Mouse (Mus musculus) hindbrain, embryonic 12.5 days (tissue): Measurements from ENCODE around the gene Olfr781. TPM values are rescaled to one million over a fixed set of nuclear protein-coding genes. Genes with fewer than 3 reads are reported as not detected.
"Not testable (repeated sequence)": the region's sequence is repeated elsewhere in the genome, so short reads cannot be mapped to it uniquely, and the experiment has no call there.

ENCODE experiments used
- ATAC-seq: fragments of 200-750 bp; cut with Nextera tagmentation; 2 replicates; pipeline ENCODE4 v1.8.0; 2017; ENCODE audit warnings: moderate TSS enrichment; ENCODE audit not compliant: low FRiP score
- H3K27ac ChIP-seq: fragments of 300-500 bp; sonication (generic); 2 replicates; pipeline ENCODE4 v1.5.1; 2016; ENCODE audit warnings: mild to moderate bottlenecking
- H3K27me3 ChIP-seq: fragments of 300-500 bp; sonication (generic); 2 replicates; pipeline ENCODE4 v1.6.1; 2016; ENCODE audit warnings: mild to moderate bottlenecking
- H3K36me3 ChIP-seq: fragments of 300-500 bp; sonication (generic); 2 replicates; pipeline ENCODE4 v1.6.1; 2016; ENCODE audit warnings: mild to moderate bottlenecking
- H3K4me1 ChIP-seq: fragments of 300-500 bp; sonication (generic); 2 replicates; pipeline ENCODE4 v1.6.1; 2016
- H3K4me2 ChIP-seq: fragments of 300-500 bp; sonication (generic); replicated peaks from 2 replicates; pipeline ENCODE4 v1.6.1; 2016; ENCODE audit warnings: mild to moderate bottlenecking
- H3K4me3 ChIP-seq: fragments of 300-500 bp; sonication (generic); 2 replicates; pipeline ENCODE4 v1.5.1; 2016; ENCODE audit warnings: mild to moderate bottlenecking
- H3K9ac ChIP-seq: fragments of 300-500 bp; sonication (generic); 2 replicates; pipeline ENCODE4 v1.6.1; 2016; ENCODE audit warnings: mild to moderate bottlenecking, moderate library complexity
- H3K9me3 ChIP-seq: fragments of 300-500 bp; sonication (generic); replicated peaks from 2 replicates; pipeline ENCODE4 v1.6.1; 2016; ENCODE audit warnings: mild to moderate bottlenecking
- WGBS: fragments of 180-500 bp; shearing (Covaris S2); methylation state at CpG from one replicate; pipeline ENCODE4 v1.1.7; 2016; 5-methylcytosine and 5-hydroxymethylcytosine counted together
- polyA plus RNA-seq: library from polyadenylated mRNA; unstranded; fragments of >200 nt; fragmentation: Nextera tagmentation; extraction: Ambion mirVana; gene quantifications from 2 replicates; pipeline ENCODE4 v1.2.1, GENCODE M21; 2016

The Olfr781 gene
- polyA plus RNA-seq, result not detected in 2 replicates

DNA sequence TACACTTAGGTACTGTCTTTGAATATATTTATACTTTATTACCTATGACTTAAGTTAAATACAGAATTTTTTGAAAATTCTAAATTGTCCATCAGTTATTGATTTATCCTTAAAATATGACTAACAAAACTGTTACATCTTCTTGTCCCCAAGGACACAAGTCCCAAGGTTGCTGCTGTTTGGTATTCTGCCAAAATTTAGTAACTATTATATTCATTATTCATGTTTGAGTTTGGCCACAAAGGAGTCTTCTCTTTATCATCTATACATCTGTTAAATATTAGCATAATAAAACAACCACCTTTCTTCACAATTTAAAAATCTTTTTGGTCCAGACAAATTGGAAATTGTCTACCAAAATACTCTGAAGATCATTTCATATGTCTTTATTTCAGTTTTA is at the start of gene Olfr781:
Gene Olfr781, plus strand, starts transcription at position 301 of the 400 bp plus-strand sequence.
- Histone ChIP-seq H3K4me1 (no peaks in the 10 kb centered on the region), H3K36me3 (no peaks in the 10 kb centered on the region), H3K9me3 (no peaks in the 10 kb centered on the region), H3K4me3 (no peak within 1 kb of the TSS), H3K27me3 (no peaks in the 10 kb centered on the region), H3K4me2 (no peak within 1 kb of the TSS), H3K9ac (no peak within 1 kb of the TSS), H3K27ac (no peak within 1 kb of the TSS)
- ATAC-seq, result no peak

DNA sequence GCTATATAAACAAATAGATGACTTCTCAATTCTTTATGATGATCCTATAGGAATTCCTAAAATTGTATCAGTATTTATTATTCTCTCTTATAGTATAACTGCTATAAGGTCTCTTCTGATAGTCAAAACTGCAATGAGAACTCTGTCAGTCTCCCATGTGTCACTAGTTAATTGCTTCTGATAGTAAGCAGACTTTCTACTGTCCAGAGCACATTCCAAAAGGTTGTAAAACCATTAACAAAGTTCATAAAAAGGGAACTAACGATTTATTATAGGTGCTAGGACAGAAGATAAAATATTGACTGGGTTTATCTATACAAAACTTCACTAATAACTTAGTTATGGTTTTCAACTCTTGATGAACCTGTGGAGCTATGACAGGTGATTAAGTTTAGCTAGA is 15.7 kb upstream of the Olfr781 start:
- not testable (repeated sequence) for H3K4me3 ChIP-seq, H3K9ac ChIP-seq, H3K4me1 ChIP-seq, H3K27ac ChIP-seq, ATAC-seq, H3K4me2 ChIP-seq, H3K9me3 ChIP-seq, H3K27me3 ChIP-seq, H3K36me3 ChIP-seq
- 68% methylated on average over 1 of the region's 1 CpGs for WGBS

DNA sequence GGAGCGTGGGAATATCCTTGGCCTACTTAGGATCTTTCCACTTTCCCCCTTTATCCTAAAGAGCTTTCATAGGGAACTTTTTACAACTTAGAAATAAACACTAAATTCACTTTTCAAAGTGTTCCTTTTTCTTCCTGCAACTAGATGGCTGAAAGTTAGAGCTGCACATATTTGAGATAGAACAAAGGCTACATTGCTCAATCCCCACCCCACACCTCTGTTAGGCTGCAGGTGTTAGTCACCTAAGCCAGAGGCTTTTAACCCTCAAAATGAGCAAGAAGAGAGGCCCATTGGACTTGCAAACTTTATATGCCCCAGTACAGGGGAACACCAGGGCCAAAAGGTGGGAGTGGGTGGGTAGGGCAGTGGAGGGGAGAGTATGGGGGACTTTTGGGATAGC is 15.1 kb upstream of the Olfr781 start:
- not testable (repeated sequence) for H3K36me3 ChIP-seq, H3K27ac ChIP-seq, H3K9ac ChIP-seq, H3K4me2 ChIP-seq, H3K9me3 ChIP-seq, H3K27me3 ChIP-seq, ATAC-seq, H3K4me1 ChIP-seq, H3K4me3 ChIP-seq
- no CpG with 5 or more reads among the region's 1 CpGs for WGBS

DNA sequence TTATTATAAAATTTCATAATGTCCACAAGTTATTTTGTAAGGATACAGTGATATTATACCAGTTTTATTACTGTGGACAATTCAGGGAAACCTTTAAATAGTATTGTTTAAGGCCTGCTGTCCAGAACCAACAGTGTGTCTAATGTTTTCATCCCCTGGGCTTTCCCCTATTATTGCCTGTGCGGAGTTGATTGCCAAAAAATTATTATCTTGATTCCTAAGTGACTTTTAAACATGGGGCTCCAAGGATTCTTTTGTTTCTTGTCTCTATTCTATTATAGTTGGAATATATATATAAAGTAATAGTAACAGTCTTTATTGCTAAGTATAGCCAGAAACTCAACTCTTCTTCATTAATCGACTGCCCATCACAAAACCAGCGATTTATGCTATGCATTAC is 10.8 kb upstream of the Olfr781 start, which contains the start of gene Olfr780:
Gene Olfr780, plus strand, starts transcription at position 301 of the 400 bp plus-strand sequence.
- no peaks in the 10 kb centered on the region for H3K27me3 ChIP-seq
- ATAC-seq, result no peak
- H3K9me3 ChIP-seq, result no peaks in the 10 kb centered on the region
- H3K4me2 ChIP-seq, result no peak within 1 kb of the TSS
- H3K4me3 ChIP-seq, result no peak within 1 kb of the TSS
- WGBS, result 82% methylated on average over 3 of the region's 3 CpGs
- H3K4me1 ChIP-seq, result no peaks in the 10 kb centered on the region
- H3K9ac ChIP-seq, result no peak within 1 kb of the TSS
- no peaks in the 10 kb centered on the region for H3K36me3 ChIP-seq
- no peak within 1 kb of the TSS for H3K27ac ChIP-seq

DNA sequence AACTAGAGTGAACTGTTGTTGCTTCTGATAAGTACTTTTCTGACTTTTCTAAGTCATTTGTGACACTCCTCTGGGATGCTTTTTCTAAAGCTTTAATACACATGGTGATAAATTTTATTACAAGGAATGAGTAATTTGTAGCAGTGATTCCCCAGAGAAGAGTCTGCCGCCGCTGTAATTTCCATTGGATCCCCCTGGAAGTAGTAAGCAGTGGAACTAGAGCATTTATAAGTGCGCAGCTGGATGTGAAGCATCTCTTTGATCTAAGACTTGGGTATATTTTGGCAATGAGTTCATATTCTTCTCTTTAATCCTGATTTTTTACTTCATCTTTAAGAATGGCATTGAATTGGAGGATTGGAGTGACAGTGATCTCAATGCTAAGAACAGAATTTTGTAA is 19.9 kb downstream of the Olfr781 start, which contains the start of gene Olfr782:
Gene Olfr782, plus strand, starts transcription at position 301 of the 400 bp plus-strand sequence.
- 84% methylated on average over 3 of the region's 3 CpGs for WGBS
- Histone ChIP-seq H3K4me3 (no peak within 1 kb of the TSS), H3K9me3 (no peaks in the 10 kb centered on the region), H3K27me3 (no peaks in the 10 kb centered on the region), H3K27ac (no peak within 1 kb of the TSS), H3K4me1 (no peaks in the 10 kb centered on the region), H3K9ac (no peak within 1 kb of the TSS), H3K4me2 (no peak within 1 kb of the TSS), H3K36me3 (no peaks in the 10 kb centered on the region)
- ATAC-seq, result no peak

DNA sequence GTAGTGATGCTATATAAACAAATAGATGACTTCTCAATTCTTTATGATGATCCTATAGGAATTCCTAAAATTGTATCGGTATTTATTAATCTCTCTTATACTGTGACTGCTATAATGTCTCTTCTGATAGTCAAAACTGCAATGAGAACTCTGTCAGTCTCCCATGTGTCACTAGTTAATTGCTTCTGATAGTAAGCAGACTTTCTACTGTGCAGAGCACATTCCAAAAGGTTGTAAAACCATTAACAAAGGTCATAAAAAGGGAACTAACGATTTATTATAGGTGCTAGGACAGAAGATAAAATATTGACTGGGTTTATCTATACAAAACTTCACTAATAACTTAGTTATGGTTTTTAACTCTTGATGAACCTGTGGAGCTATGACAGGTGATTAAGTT is 23.8 kb downstream of the Olfr781 start:
- not testable (repeated sequence) for H3K4me1 ChIP-seq, H3K4me2 ChIP-seq, H3K27me3 ChIP-seq, H3K9me3 ChIP-seq, H3K27ac ChIP-seq, ATAC-seq, H3K9ac ChIP-seq, H3K4me3 ChIP-seq, H3K36me3 ChIP-seq
- WGBS, result 87% methylated on average over 2 of the region's 2 CpGs

DNA sequence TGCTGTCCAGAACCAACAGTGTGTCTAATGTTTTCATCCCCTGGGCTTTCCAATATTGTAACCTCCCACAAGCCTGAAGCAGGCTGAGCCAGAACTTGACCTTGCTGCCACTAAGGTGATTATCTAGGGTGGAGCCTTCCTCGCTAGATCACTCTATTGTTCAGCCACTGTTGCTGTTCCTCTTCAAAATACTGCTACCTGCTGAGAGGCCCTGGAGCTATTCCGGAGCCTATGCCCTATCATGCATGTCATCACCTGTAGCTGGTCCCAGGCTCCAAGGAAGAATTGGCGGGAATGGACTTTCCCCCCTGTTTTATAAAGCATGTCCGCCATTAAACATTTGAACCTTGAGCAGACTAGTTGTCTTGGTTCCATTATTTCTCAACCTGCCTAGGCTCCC is 27.8 kb downstream of the Olfr781 start:
- not testable (repeated sequence) for H3K9me3 ChIP-seq, H3K27ac ChIP-seq, H3K27me3 ChIP-seq, H3K36me3 ChIP-seq, ATAC-seq, H3K4me2 ChIP-seq, H3K9ac ChIP-seq, H3K4me1 ChIP-seq, H3K4me3 ChIP-seq
- 88% methylated on average over 4 of the region's 4 CpGs for WGBS

DNA sequence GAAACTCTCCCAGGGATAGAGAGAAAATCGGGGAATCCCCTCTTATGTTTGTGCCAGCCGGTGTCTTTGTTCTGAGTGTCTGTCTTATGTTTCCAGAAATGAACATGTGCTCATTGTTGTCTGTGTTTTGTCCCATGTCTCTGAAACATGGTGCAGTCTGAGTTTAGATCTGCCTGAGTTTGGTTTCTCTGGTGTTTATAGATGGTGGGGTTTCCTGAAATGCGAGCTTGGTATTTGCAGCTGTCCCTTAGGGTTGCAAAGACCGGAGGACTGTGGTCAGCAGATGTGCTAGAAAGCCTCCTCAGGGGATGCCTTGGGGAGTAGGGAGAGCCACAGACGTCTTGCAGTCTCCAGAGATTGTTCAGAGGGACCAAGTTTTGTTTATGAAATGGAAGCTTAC is 28.7 kb downstream of the Olfr781 start:
- Histone ChIP-seq H3K27me3 (no peaks in the 10 kb centered on the region), H3K4me2 (no peak overlapping the region), H3K9me3 (no peaks in the 10 kb centered on the region), H3K4me1 (no peaks in the 10 kb centered on the region), H3K36me3 (no peaks in the 10 kb centered on the region), H3K9ac (no peak overlapping the region), H3K27ac (no peak overlapping the region), H3K4me3 (no peak overlapping the region)
- 80% methylated on average over 5 of the region's 5 CpGs for WGBS
- ATAC-seq, result no peak

DNA sequence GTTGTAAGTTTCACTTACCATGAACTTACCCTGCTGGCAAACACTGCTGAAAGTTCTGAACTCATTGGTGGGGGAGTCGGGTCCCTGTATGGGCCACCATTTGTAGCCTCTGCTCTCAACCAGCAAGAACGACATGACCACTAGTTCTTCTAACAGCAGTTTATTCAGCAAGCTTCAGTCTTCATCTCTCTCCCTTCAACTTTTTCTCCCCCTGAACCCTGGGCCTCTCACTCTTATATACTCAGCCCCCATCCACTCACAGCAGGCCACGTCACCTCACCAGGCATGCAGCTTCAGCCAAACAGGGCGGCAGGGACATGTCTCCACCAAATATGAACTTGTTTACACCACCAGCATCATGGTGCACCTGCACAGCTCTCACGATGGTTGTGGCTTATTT is 45.4 kb downstream of the Olfr781 start:
- H3K27me3 ChIP-seq, H3K4me3 ChIP-seq, H3K27ac ChIP-seq, H3K9ac ChIP-seq, ATAC-seq, H3K36me3 ChIP-seq, H3K4me1 ChIP-seq, H3K9me3 ChIP-seq, H3K4me2 ChIP-seq: not testable (repeated sequence)
- WGBS, result 92% methylated on average over 5 of the region's 5 CpGs

Other genes starting within 250 kb of the Olfr781 start
- gene Olfr767, start 245.9 kb upstream of the Olfr781 start, polyA plus RNA-seq, result not detected in 2 replicates
- gene Olfr768, start 229.5 kb upstream of the Olfr781 start, polyA plus RNA-seq, result not detected in 2 replicates
- not detected in 2 replicates for gene Olfr769, start 211.0 kb upstream of the Olfr781 start, polyA plus RNA-seq
- gene Olfr770, start 189.9 kb upstream of the Olfr781 start, polyA plus RNA-seq, result not detected in 2 replicates
- gene Olfr771, start 164.1 kb upstream of the Olfr781 start, polyA plus RNA-seq, result not detected in 2 replicates
- not detected in 2 replicates for gene Olfr772, start 150.9 kb upstream of the Olfr781 start, polyA plus RNA-seq
- not detected in 2 replicates for gene Olfr773, start 141.4 kb upstream of the Olfr781 start, polyA plus RNA-seq
- gene Olfr774, start 92.7 kb upstream of the Olfr781 start, polyA plus RNA-seq, result not detected in 2 replicates
- gene Olfr775, start 80.4 kb upstream of the Olfr781 start, polyA plus RNA-seq, result not detected in 2 replicates
- not detected in 2 replicates for gene Olfr776, start 69.7 kb upstream of the Olfr781 start, polyA plus RNA-seq
- not detected in 2 replicates for gene Olfr777, start 57.4 kb upstream of the Olfr781 start, polyA plus RNA-seq
- gene Olfr780, start 10.7 kb upstream of the Olfr781 start, polyA plus RNA-seq, result not detected in 2 replicates
- gene Olfr782, start 20.0 kb downstream of the Olfr781 start, polyA plus RNA-seq, result not detected in 2 replicates
- not detected in 2 replicates for gene Olfr784, start 55.2 kb downstream of the Olfr781 start, polyA plus RNA-seq
- gene Olfr785, start 76.6 kb downstream of the Olfr781 start, polyA plus RNA-seq, result not detected in 2 replicates
- gene Olfr786, start 98.5 kb downstream of the Olfr781 start, polyA plus RNA-seq, result not detected in 2 replicates
- not detected in 2 replicates for gene Olfr787, start 133.0 kb downstream of the Olfr781 start, polyA plus RNA-seq
- not detected in 2 replicates for gene Olfr788, start 142.1 kb downstream of the Olfr781 start, polyA plus RNA-seq
- gene Olfr789, start 155.9 kb downstream of the Olfr781 start, polyA plus RNA-seq, result not detected in 2 replicates
- gene Olfr790, start 169.6 kb downstream of the Olfr781 start, polyA plus RNA-seq, result not detected in 2 replicates
- not detected in 2 replicates for gene Olfr791, start 192.9 kb downstream of the Olfr781 start, polyA plus RNA-seq
- not detected in 2 replicates for gene Olfr792, start 210.3 kb downstream of the Olfr781 start, polyA plus RNA-seq
- not detected in 2 replicates for gene Olfr794, start 238.8 kb downstream of the Olfr781 start, polyA plus RNA-seq